Mouse (Mus musculus): Measurements from ENCODE around the gene Piwil1. TPM values are rescaled to one million over a fixed set of nuclear protein-coding genes. Genes with fewer than 3 reads are reported as not detected.
"Not testable (repeated sequence)": the region's sequence is repeated elsewhere in the genome, so short reads cannot be mapped to it uniquely, and the experiment has no call there.

The Piwil1 gene
- polyA plus RNA-seq, 1 experiment from 2014 or later, result 0.14 TPM

GRCm38 (mm10) chr5:128703688-128704087 is 1.4 kb downstream of the Piwil1 start:
- Histone ChIP-seq H3K27ac (ENCODE audit: low read depth, low read length) (no peak overlapping the region), H3K9me3 (ENCODE audit: control insufficient read depth, low read length) (no peaks in the 10 kb centered on the region), H3K4me3 (ENCODE audit: low read depth, low read length) (no peak overlapping the region), H3K27me3 (ENCODE audit: control insufficient read depth, insufficient read depth, low read length) (no peaks in the 10 kb centered on the region; the same call in 1 of the 2 replicates), H3K4me1 (ENCODE audit: control insufficient read depth, insufficient read depth, low read length) (peaks cover 3% of the 10 kb centered on the region; the same call in 1 of the 2 replicates), H3K9ac (ENCODE audit: low read length) (no peak overlapping the region), H3K36me3 (ENCODE audit: control insufficient read depth, insufficient read depth, low read length) (no peaks in the 10 kb centered on the region), H3K4me2 (peak overlapping the region; percentile 22)
- WGBS, result 6% methylated on average over 10 of the region's 10 CpGs
- peak; percentile 89 for DNase-seq (ENCODE audit: low spot score, missing footprints)
- ATAC-seq (ENCODE audit: low FRiP score), result peak; percentile 52

- Histone ChIP-seq H3K4me2 (peak overlapping the region; percentile 22), H3K27me3 (ENCODE audit: control insufficient read depth, insufficient read depth, low read length) (no peaks in the 10 kb centered on the region), H3K4me3 (ENCODE audit: low read depth, low read length) (no peak overlapping the region), H3K9me3 (ENCODE audit: control insufficient read depth, low read length) (no peaks in the 10 kb centered on the region), H3K36me3 (ENCODE audit: control insufficient read depth, insufficient read depth, low read length) (no peaks in the 10 kb centered on the region), H3K4me1 (ENCODE audit: control insufficient read depth, insufficient read depth, low read length) (peaks cover 3% of the 10 kb centered on the region; the same call in 1 of the 2 replicates), H3K27ac (ENCODE audit: low read depth, low read length) (no peak overlapping the region), H3K9ac (ENCODE audit: low read length) (no peak overlapping the region)
- WGBS, result 31% methylated on average over 18 of the region's 19 CpGs
- ATAC-seq (ENCODE audit: low FRiP score) (peak; percentile 91), DNase-seq (ENCODE audit: low spot score, missing footprints) (peak; percentile 91)
Observed at GRCm38 (mm10) chr5:128704134-128704904, 2.0 kb downstream of the Piwil1 start.

GRCm38 (mm10) chr5:128706467-128706866 is 4.1 kb downstream of the Piwil1 start:
- ATAC-seq (ENCODE audit: low FRiP score) (no peak), DNase-seq (ENCODE audit: low spot score, missing footprints) (no peak)
- no peaks in the 10 kb centered on the region for H3K27me3 ChIP-seq (ENCODE audit: control insufficient read depth, insufficient read depth, low read length)
- no peak overlapping the region for H3K4me3 ChIP-seq (ENCODE audit: low read depth, low read length)
- H3K4me1 ChIP-seq (ENCODE audit: control insufficient read depth, insufficient read depth, low read length), result peaks cover 5% of the 10 kb centered on the region; the same call in 1 of the 2 replicates
- H3K9me3 ChIP-seq (ENCODE audit: control insufficient read depth, low read length), result no peaks in the 10 kb centered on the region
- WGBS, result 90% methylated on average over 1 of the region's 1 CpGs
- H3K36me3 ChIP-seq (ENCODE audit: control insufficient read depth, insufficient read depth, low read length), result no peaks in the 10 kb centered on the region
- no peak overlapping the region for H3K9ac ChIP-seq (ENCODE audit: low read length)
- no peak overlapping the region for H3K27ac ChIP-seq (ENCODE audit: low read depth, low read length)
- no peak overlapping the region for H3K4me2 ChIP-seq

GRCm38 (mm10) chr5:128707271-128707670 is 4.9 kb downstream of the Piwil1 start:
- no peak for ATAC-seq (ENCODE audit: low FRiP score)

GRCm38 (mm10) chr5:128708929-128709328 is 6.6 kb downstream of the Piwil1 start:
- Histone ChIP-seq H3K9ac (ENCODE audit: low read length) (no peak overlapping the region), H3K4me3 (ENCODE audit: low read depth, low read length) (no peak overlapping the region), H3K36me3 (ENCODE audit: control insufficient read depth, insufficient read depth, low read length) (no peaks in the 10 kb centered on the region), H3K27ac (ENCODE audit: low read depth, low read length) (no peak overlapping the region), H3K4me2 (no peak overlapping the region), H3K4me1 (ENCODE audit: control insufficient read depth, insufficient read depth, low read length) (peaks cover 2% of the 10 kb centered on the region; the same call in 1 of the 2 replicates), H3K9me3 (ENCODE audit: control insufficient read depth, low read length) (no peaks in the 10 kb centered on the region), H3K27me3 (ENCODE audit: control insufficient read depth, insufficient read depth, low read length) (no peaks in the 10 kb centered on the region)
- WGBS, result 75% methylated on average over 5 of the region's 5 CpGs
- no peak for DNase-seq (ENCODE audit: low spot score, missing footprints)
- no peak for ATAC-seq (ENCODE audit: low FRiP score)

More at GRCm38 (mm10) chr5:128707271-128707670, 4.9 kb downstream of the Piwil1 start:
- H3K9me3 ChIP-seq (ENCODE audit: control insufficient read depth, low read length), result no peaks in the 10 kb centered on the region
- WGBS, result 91% methylated on average over 11 of the region's 11 CpGs
- H3K9ac ChIP-seq (ENCODE audit: low read length), result no peak overlapping the region
- no peak for DNase-seq (ENCODE audit: low spot score, missing footprints)
- H3K27ac ChIP-seq (ENCODE audit: low read depth, low read length), result no peak overlapping the region
- peaks cover 5% of the 10 kb centered on the region; the same call in 1 of the 2 replicates for H3K4me1 ChIP-seq (ENCODE audit: control insufficient read depth, insufficient read depth, low read length)
- no peak overlapping the region for H3K4me3 ChIP-seq (ENCODE audit: low read depth, low read length)
- no peaks in the 10 kb centered on the region for H3K27me3 ChIP-seq (ENCODE audit: control insufficient read depth, insufficient read depth, low read length)
- no peak overlapping the region for H3K4me2 ChIP-seq
- no peaks in the 10 kb centered on the region for H3K36me3 ChIP-seq (ENCODE audit: control insufficient read depth, insufficient read depth, low read length)

- no peak for DNase-seq (ENCODE audit: low spot score, missing footprints)
- 0 out of 2 replicates have a peak, but pooled peaks cover 2% of the 10 kb centered on the region for H3K4me1 ChIP-seq (ENCODE audit: control insufficient read depth, insufficient read depth, low read length)
- no peaks in the 10 kb centered on the region for H3K27me3 ChIP-seq (ENCODE audit: control insufficient read depth, insufficient read depth, low read length)
- H3K9me3 ChIP-seq (ENCODE audit: control insufficient read depth, low read length), result no peaks in the 10 kb centered on the region
- ATAC-seq (ENCODE audit: low FRiP score), result no peak
- no peak overlapping the region for H3K9ac ChIP-seq (ENCODE audit: low read length)
- no peaks in the 10 kb centered on the region for H3K36me3 ChIP-seq (ENCODE audit: control insufficient read depth, insufficient read depth, low read length)
- H3K4me2 ChIP-seq, result no peak overlapping the region
- H3K4me3 ChIP-seq (ENCODE audit: low read depth, low read length), result no peak overlapping the region
- H3K27ac ChIP-seq (ENCODE audit: low read depth, low read length), result no peak overlapping the region
- WGBS, result 29% methylated on average over 8 of the region's 8 CpGs
Observed at GRCm38 (mm10) chr5:128710596-128710995, 8.3 kb downstream of the Piwil1 start.

- H3K9me3 ChIP-seq (ENCODE audit: control insufficient read depth, low read length), result no peaks in the 10 kb centered on the region
- no peak overlapping the region for H3K9ac ChIP-seq (ENCODE audit: low read length)
- no peak overlapping the region for H3K27ac ChIP-seq (ENCODE audit: low read depth, low read length)
- no peaks in the 10 kb centered on the region for H3K27me3 ChIP-seq (ENCODE audit: control insufficient read depth, insufficient read depth, low read length)
- H3K4me1 ChIP-seq (ENCODE audit: control insufficient read depth, insufficient read depth, low read length), result 0 out of 2 replicates have a peak, but pooled peaks cover 2% of the 10 kb centered on the region
- WGBS, result 80% methylated on average over 6 of the region's 6 CpGs
- ATAC-seq (ENCODE audit: low FRiP score), result no peak
- no peak for DNase-seq (ENCODE audit: low spot score, missing footprints)
- no peak overlapping the region for H3K4me3 ChIP-seq (ENCODE audit: low read depth, low read length)
- no peaks in the 10 kb centered on the region for H3K36me3 ChIP-seq (ENCODE audit: control insufficient read depth, insufficient read depth, low read length)
- H3K4me2 ChIP-seq, result no peak overlapping the region
Observed at GRCm38 (mm10) chr5:128711847-128712246, 9.5 kb downstream of the Piwil1 start.

- H3K36me3 ChIP-seq (ENCODE audit: control insufficient read depth, insufficient read depth, low read length), result no peaks in the 10 kb centered on the region
- H3K4me1 ChIP-seq (ENCODE audit: control insufficient read depth, insufficient read depth, low read length), result 0 out of 2 replicates have a peak, but pooled peaks cover 2% of the 10 kb centered on the region
- 74% methylated on average over 16 of the region's 16 CpGs for WGBS
- no peaks in the 10 kb centered on the region for H3K9me3 ChIP-seq (ENCODE audit: control insufficient read depth, low read length)
- no peak overlapping the region for H3K4me3 ChIP-seq (ENCODE audit: low read depth, low read length)
- no peak overlapping the region for H3K27ac ChIP-seq (ENCODE audit: low read depth, low read length)
- no peak overlapping the region for H3K9ac ChIP-seq (ENCODE audit: low read length)
- ATAC-seq (ENCODE audit: low FRiP score), result no peak
- no peak for DNase-seq (ENCODE audit: low spot score, missing footprints)
- no peaks in the 10 kb centered on the region for H3K27me3 ChIP-seq (ENCODE audit: control insufficient read depth, insufficient read depth, low read length)
- no peak overlapping the region for H3K4me2 ChIP-seq
Observed at GRCm38 (mm10) chr5:128715171-128715570, 12.8 kb downstream of the Piwil1 start.

- H3K4me2 ChIP-seq; H3K4me3 ChIP-seq (ENCODE audit: low read depth, low read length); H3K9me3 ChIP-seq (ENCODE audit: control insufficient read depth, low read length); H3K9ac ChIP-seq (ENCODE audit: low read length); H3K27ac ChIP-seq (ENCODE audit: low read depth, low read length); H3K36me3 ChIP-seq (ENCODE audit: control insufficient read depth, insufficient read depth, low read length); H3K4me1 ChIP-seq (ENCODE audit: control insufficient read depth, insufficient read depth, low read length); ATAC-seq (ENCODE audit: low FRiP score); DNase-seq (ENCODE audit: low spot score, missing footprints); H3K27me3 ChIP-seq (ENCODE audit: control insufficient read depth, insufficient read depth, low read length): not testable (repeated sequence)
- 91% methylated on average over 11 of the region's 11 CpGs for WGBS
Observed at GRCm38 (mm10) chr5:128720461-128720860, 18.1 kb downstream of the Piwil1 start.

Measured in midbrain, embryonic 11.5 days (tissue).